Mouse (Mus musculus) liver, embryonic 14.5 days (tissue): ENCODE measurements around the gene Lrrc29. TPM values are rescaled to one million over a fixed set of nuclear protein-coding genes. Genes with fewer than 3 reads are reported as not detected.

Source experiments
- ATAC-seq: fragments of 200-750 bp; cut with Nextera tagmentation; 2 replicates; pipeline ENCODE4 v1.8.0; 2017; ENCODE audit warnings: moderate number of reproducible peaks, mild to moderate bottlenecking, moderate library complexity; ENCODE audit not compliant: insufficient read depth
- DNase-seq, 3 experiments: peaks; one replicate each; pipeline ENCODE4 v3.0.0-alpha.2; 2012 to 2013; ENCODE audit warnings: low read depth in 3 of 3, low spot score in 3 of 3
- H3K27ac ChIP-seq: fragments of 300-500 bp; sonication (generic); 2 replicates; pipeline ENCODE4 v1.5.1; 2014; ENCODE audit warnings: moderate library complexity, mild to moderate bottlenecking, control low read depth, inconsistent platforms
- H3K27me3 ChIP-seq: fragments of 300-500 bp; sonication (generic); 2 replicates; pipeline ENCODE4 v1.6.1; 2014; ENCODE audit warnings: mild to moderate bottlenecking, low read length, moderate library complexity; ENCODE audit not compliant: control insufficient read depth, insufficient read depth
- H3K36me3 ChIP-seq: fragments of 300-500 bp; sonication (generic); replicated peaks from 2 replicates; pipeline ENCODE4 v1.6.1; 2014; ENCODE audit warnings: low read depth; ENCODE audit not compliant: control insufficient read depth, insufficient read depth
- H3K4me1 ChIP-seq, 2 experiments: fragments of 200-500 bp in 1 of 2; fragments of 300-500 bp in 1 of 2; sonication (generic) in 1 of 2; replicated peaks; 2 replicates each; pipeline ENCODE4 v1.6.1; 2012 to 2014; ENCODE audit warnings: antibody characterized with exemption in 1 of 2, inconsistent platforms in 1 of 2, low read length in 1 of 2; ENCODE audit not compliant: control insufficient read depth in 2 of 2, insufficient read depth in 2 of 2
- H3K4me2 ChIP-seq: fragments of 300-500 bp; sonication (generic); 2 replicates; pipeline ENCODE4 v1.6.1; 2014; ENCODE audit warnings: low read depth, mild to moderate bottlenecking, control low read depth, moderate library complexity
- H3K4me3 ChIP-seq, 2 experiments: fragments of 200-500 bp in 1 of 2; fragments of 300-500 bp in 1 of 2; sonication (generic) in 1 of 2; 2 replicates each; pipeline ENCODE4 v1.5.1; 2012 to 2014; ENCODE audit warnings: low read depth in 2 of 2, low read length in 2 of 2, mild to moderate bottlenecking in 2 of 2, control low read depth in 1 of 2, inconsistent platforms in 1 of 2, moderate library complexity in 1 of 2; ENCODE audit not compliant: insufficient read depth in 1 of 2
- H3K9ac ChIP-seq: fragments of 300-500 bp; sonication (generic); replicated peaks from 2 replicates; pipeline ENCODE4 v1.6.1; 2014; ENCODE audit warnings: mild to moderate bottlenecking, control low read depth, moderate library complexity
- H3K9me3 ChIP-seq: fragments of 300-500 bp; sonication (generic); 2 replicates; pipeline ENCODE4 v1.6.1; 2016; ENCODE audit warnings: low read length, mixed read lengths; ENCODE audit not compliant: control insufficient read depth
- CTCF ChIP-seq: IDR thresholded peaks from 2 replicates; pipeline ENCODE4 v1.5.1; 2016; ENCODE audit warnings: antibody characterized with exemption, low read depth, control low read depth
- EP300 ChIP-seq: IDR thresholded peaks from 2 replicates; pipeline ENCODE4 v1.6.1; 2016; ENCODE audit warnings: antibody characterized with exemption, low read depth
- WGBS: fragments of 180-500 bp; shearing (Covaris S2); extraction: QIAGEN DNeasy Blood & Tissue Kit; methylation state at CpG from one replicate; pipeline ENCODE4 v1.1.7; 2014; ENCODE audit not compliant: insufficient replicate concordance; 5-methylcytosine and 5-hydroxymethylcytosine counted together
- polyA plus RNA-seq, 2 experiments: library from polyadenylated mRNA; depleted of rRNA in 1 of 2; stranded (reverse) in 1 of 2; unstranded in 1 of 2; fragments of >200 nt; fragmentation: Nextera tagmentation in 1 of 2; extraction: Ambion mirVana in 1 of 2; gene quantifications; 2 replicates each; pipeline versions ENCODE4 v1.2.1 to v1.2.3; 2012 to 2014

Gene Lrrc29
- polyA plus RNA-seq, 2 experiments, result 9.1 to 10.4 TPM

DNA sequence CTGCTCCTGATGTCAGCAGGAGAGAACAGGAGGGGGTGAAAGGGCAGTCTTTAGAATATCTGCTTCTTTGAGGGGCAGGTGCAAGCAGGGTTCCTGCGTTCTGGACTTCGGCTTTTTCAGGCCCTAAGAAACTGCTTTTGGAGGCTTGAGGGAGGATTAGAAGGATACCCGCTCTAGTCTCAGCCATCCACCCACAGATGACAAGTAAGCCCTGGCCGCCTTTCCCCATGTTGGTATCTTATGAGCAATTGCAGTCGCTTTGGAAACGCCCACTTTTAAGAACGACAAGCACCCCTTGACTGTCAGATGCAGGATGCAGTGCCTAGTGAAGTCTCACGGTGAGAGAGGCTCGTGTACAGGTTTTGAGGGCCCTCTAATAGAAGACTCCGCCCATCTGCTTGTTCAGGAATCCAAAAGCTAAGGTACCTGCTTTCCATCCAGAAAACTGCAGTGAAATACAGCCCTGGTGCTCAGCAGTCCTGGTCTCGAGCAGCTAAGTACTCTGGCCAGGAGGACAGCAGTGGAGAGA lies 7.4 kb downstream of the Lrrc29 start:
- TF ChIP-seq EP300 (no peak), CTCF (no peak)
- no peak for ATAC-seq
- DNase-seq, result no peak
- peaks cover 50% of the 10 kb centered on the region for H3K36me3 ChIP-seq
- H3K4me1 ChIP-seq, result peaks cover 38 to 42% of the 10 kb centered on the region in 2 experiments
- no peak overlapping the region for H3K27ac ChIP-seq
- no peak overlapping the region for H3K9ac ChIP-seq
- WGBS, result 76% methylated on average over 11 of the region's 11 CpGs
- no peaks in the 10 kb centered on the region for H3K9me3 ChIP-seq
- no peak overlapping the region for H3K4me2 ChIP-seq
- H3K27me3 ChIP-seq, result no peaks in the 10 kb centered on the region
- H3K4me3 ChIP-seq, result no peak overlapping the region

DNA sequence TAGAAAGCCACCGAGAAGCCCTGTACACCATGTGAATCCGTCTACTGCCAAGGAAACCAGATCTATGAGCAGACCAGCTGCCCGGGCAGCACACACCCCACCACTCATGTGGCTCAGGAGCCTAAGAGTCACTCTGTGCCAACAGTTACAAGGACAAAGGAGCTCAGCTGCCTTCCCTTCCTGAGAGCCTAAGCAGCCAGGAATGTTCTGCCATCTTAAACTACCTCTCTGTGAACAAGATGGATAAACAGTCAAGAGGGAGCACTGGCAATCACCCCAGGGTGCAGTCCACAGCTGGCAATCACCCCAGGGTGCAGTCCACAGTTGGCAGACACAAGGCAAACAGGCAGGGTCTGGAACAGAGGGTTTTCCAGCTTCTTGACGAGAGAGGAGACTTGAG lies 8.1 kb downstream of the Lrrc29 start:
- Histone ChIP-seq H3K4me2 (no peak overlapping the region), H3K27ac (no peak overlapping the region), H3K36me3 (peaks cover 57% of the 10 kb centered on the region), H3K9ac (no peak overlapping the region), H3K27me3 (no peaks in the 10 kb centered on the region), H3K4me3 (no peak overlapping the region), H3K4me1 (peaks cover 38 to 43% of the 10 kb centered on the region in 2 experiments), H3K9me3 (no peaks in the 10 kb centered on the region)
- no peak for DNase-seq
- no peak for TF ChIP-seq CTCF
- ATAC-seq, result no peak
- WGBS, result 84% methylated on average over 4 of the region's 4 CpGs

GRCm38 (mm10) chr8:105315073-105315769 lies 10.9 kb downstream of the Lrrc29 start:
- no peaks in the 10 kb centered on the region for H3K27me3 ChIP-seq
- H3K9me3 ChIP-seq, result no peaks in the 10 kb centered on the region
- H3K36me3 ChIP-seq, result peaks cover 72% of the 10 kb centered on the region
- DNase-seq (no peak), ATAC-seq (no peak)
- no peak overlapping the region for H3K9ac ChIP-seq
- TF ChIP-seq CTCF (no peak), EP300 (no peak)
- H3K4me3 ChIP-seq, result no peak overlapping the region
- no peak overlapping the region for H3K27ac ChIP-seq
- peaks cover 39 to 41% of the 10 kb centered on the region in 2 experiments for H3K4me1 ChIP-seq
- no peak overlapping the region for H3K4me2 ChIP-seq
- WGBS, result 92% methylated on average over 18 of the region's 18 CpGs

DNA sequence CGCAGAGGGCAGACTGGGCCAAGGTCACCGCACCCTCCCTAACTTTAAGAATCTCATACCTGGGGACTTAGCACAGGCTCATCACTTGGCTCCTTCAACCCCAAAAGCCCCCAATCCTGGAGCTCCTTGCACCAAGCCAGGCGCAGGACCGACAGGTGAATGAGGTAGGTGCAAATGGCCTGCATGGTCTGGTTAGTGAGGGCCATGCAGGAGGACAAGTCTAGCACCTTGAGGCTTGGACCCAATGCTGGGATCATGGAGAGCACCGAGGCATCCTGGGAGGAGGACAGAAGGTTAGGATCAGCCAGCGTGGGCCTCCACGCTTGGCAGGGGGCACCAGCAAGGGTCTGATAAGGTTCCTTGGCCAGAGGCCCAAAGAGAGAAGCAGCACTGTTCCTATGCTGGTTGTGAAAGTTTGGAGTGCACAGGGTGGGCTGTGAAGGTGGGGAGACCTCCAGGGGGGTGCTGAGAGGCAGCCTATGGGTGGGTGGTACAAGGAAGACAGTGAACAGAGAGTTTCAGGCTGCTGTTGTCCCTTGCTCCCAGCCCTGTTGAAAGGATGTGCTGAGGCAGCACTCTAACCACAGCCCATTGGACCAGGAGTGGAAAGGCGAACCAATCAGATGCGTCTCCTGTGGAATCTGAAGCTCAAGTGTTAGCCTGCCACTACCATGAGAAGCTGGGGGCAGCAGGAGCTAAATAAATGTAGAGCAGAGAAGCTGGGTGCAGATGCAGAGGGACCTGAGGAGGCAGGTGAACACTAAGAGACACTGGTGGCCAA lies 12.3 kb downstream of the Lrrc29 start:
- peak overlapping the region; percentile 51 for H3K4me2 ChIP-seq
- peak overlapping the region; percentile 8; the same call in 1 of the 2 replicates for H3K27ac ChIP-seq
- no peak for DNase-seq
- 0 out of 2 replicates have a peak, but pooled peaks have one; percentile 2 for TF ChIP-seq CTCF
- TF ChIP-seq EP300, result no peak
- H3K9me3 ChIP-seq, result no peaks in the 10 kb centered on the region
- peaks cover 78% of the 10 kb centered on the region for H3K36me3 ChIP-seq
- no peak overlapping the region for H3K4me3 ChIP-seq
- H3K27me3 ChIP-seq, result no peaks in the 10 kb centered on the region
- peak; percentile 40 for ATAC-seq
- H3K9ac ChIP-seq, result peak overlapping the region; percentile 25; the same call in 1 of the 2 replicates
- peaks cover 26 to 28% of the 10 kb centered on the region in 2 experiments for H3K4me1 ChIP-seq
- 73% methylated on average over 9 of the region's 9 CpGs for WGBS
